Mouse (Mus musculus): ENCODE data around the gene Zfp827. TPM values are rescaled to one million over a fixed set of nuclear protein-coding genes. Genes with fewer than 3 reads are reported as not detected.
A peak's percentile ranks its signal among the peaks of the same experiment; 100 is the strongest.

Gene Zfp827
- total RNA-seq, 2 experiments from 2014 or later: 32.3 to 33.5 TPM

GRCm38 (mm10) chr8:79158357-79158756, 130.1 kb downstream of the Zfp827 start:
- Histone ChIP-seq H3K4me3 (no peak overlapping the region), H3K27ac (no peak overlapping the region)
- no peak for DNase-seq (ENCODE audit: low spot score in 2 of 2)
- TF ChIP-seq CTCF (conservative IDR thresholded peaks at IDR 0.05): no peak

- TF ChIP-seq CTCF (conservative IDR thresholded peaks at IDR 0.05): no peak
- H3K27ac ChIP-seq: no peak overlapping the region
- H3K4me3 ChIP-seq: no peak overlapping the region
- no peak for DNase-seq (ENCODE audit: low spot score in 2 of 2)
Measured at GRCm38 (mm10) chr8:79159397-79159796, 131.2 kb downstream of the Zfp827 start.

- H3K27ac ChIP-seq: no peak overlapping the region
- DNase-seq (ENCODE audit: low spot score in 2 of 2): no peak
- H3K4me3 ChIP-seq: no peak overlapping the region
- TF ChIP-seq CTCF (conservative IDR thresholded peaks at IDR 0.05): no peak
Measured at GRCm38 (mm10) chr8:79160302-79160701, 132.1 kb downstream of the Zfp827 start.

GRCm38 (mm10) chr8:79161172-79161778, 133.0 kb downstream of the Zfp827 start:
- H3K27ac ChIP-seq: peak overlapping the region; percentile 36; the same call in 1 of the 2 replicates
- no peak for DNase-seq (ENCODE audit: low spot score in 2 of 2)
- TF ChIP-seq CTCF (conservative IDR thresholded peaks at IDR 0.05): no peak
- H3K4me3 ChIP-seq: no peak overlapping the region

- Histone ChIP-seq H3K4me3 (no peak overlapping the region), H3K27ac (peak overlapping the region; percentile 33)
- DNase-seq (ENCODE audit: low spot score in 2 of 2): peak; percentile 37 to 62
- TF ChIP-seq CTCF (conservative IDR thresholded peaks at IDR 0.05): no peak
Measured at GRCm38 (mm10) chr8:79162533-79163308, 134.5 kb downstream of the Zfp827 start.

- no peak for DNase-seq (ENCODE audit: low spot score in 2 of 2)
- H3K4me3 ChIP-seq: no peak overlapping the region
- peak overlapping the region; percentile 55; the same call in 1 of the 2 replicates for H3K27ac ChIP-seq
- TF ChIP-seq CTCF (conservative IDR thresholded peaks at IDR 0.05): no peak
Measured at GRCm38 (mm10) chr8:79164336-79164735, 136.1 kb downstream of the Zfp827 start.

GRCm38 (mm10) chr8:79165276-79165675, 137.0 kb downstream of the Zfp827 start:
- TF ChIP-seq CTCF (conservative IDR thresholded peaks at IDR 0.05): no peak
- peak in 1 of 2 experiments; percentile 20 for DNase-seq (ENCODE audit: low spot score in 2 of 2)
- Histone ChIP-seq H3K4me3 (no peak overlapping the region), H3K27ac (peak overlapping the region; percentile 55; the same call in 1 of the 2 replicates)

GRCm38 (mm10) chr8:79173606-79174005, 145.4 kb downstream of the Zfp827 start:
- Histone ChIP-seq H3K4me3 (no peak overlapping the region), H3K27ac (no peak overlapping the region)
- TF ChIP-seq CTCF (conservative IDR thresholded peaks at IDR 0.05): no peak
- DNase-seq (ENCODE audit: low spot score in 2 of 2): no peak

GRCm38 (mm10) chr8:79175991-79176390, 147.8 kb downstream of the Zfp827 start:
- Histone ChIP-seq H3K27ac (no peak overlapping the region), H3K4me3 (no peak overlapping the region)
- no peak for DNase-seq (ENCODE audit: low spot score in 2 of 2)
- no peak for TF ChIP-seq CTCF (conservative IDR thresholded peaks at IDR 0.05)

- DNase-seq (ENCODE audit: low spot score in 2 of 2): peak in 1 of 2 experiments; percentile 41
- H3K4me3 ChIP-seq: no peak overlapping the region
- H3K27ac ChIP-seq: no peak overlapping the region
- no peak for TF ChIP-seq CTCF (conservative IDR thresholded peaks at IDR 0.05)
Measured at GRCm38 (mm10) chr8:79179678-79180077, 151.4 kb downstream of the Zfp827 start.

- no peak for DNase-seq (ENCODE audit: low spot score in 2 of 2)
- no peak overlapping the region for H3K4me3 ChIP-seq
- H3K27ac ChIP-seq: no peak overlapping the region
- no peak for TF ChIP-seq CTCF (conservative IDR thresholded peaks at IDR 0.05)
Measured at GRCm38 (mm10) chr8:79185488-79185887, 157.3 kb downstream of the Zfp827 start.

- H3K4me3 ChIP-seq: no peak overlapping the region
- DNase-seq (ENCODE audit: low spot score in 2 of 2): no peak
- TF ChIP-seq CTCF (conservative IDR thresholded peaks at IDR 0.05): no peak
- H3K27ac ChIP-seq: no peak overlapping the region
Measured at GRCm38 (mm10) chr8:79190071-79190470, 161.8 kb downstream of the Zfp827 start.

- Histone ChIP-seq H3K27ac (no peak overlapping the region), H3K4me3 (no peak overlapping the region)
- no peak for DNase-seq (ENCODE audit: low spot score in 2 of 2)
- no peak for TF ChIP-seq CTCF (conservative IDR thresholded peaks at IDR 0.05)
Measured at GRCm38 (mm10) chr8:79196481-79196880, 168.2 kb downstream of the Zfp827 start.

- H3K27ac ChIP-seq: no peak overlapping the region
Measured at GRCm38 (mm10) chr8:79198675-79199074, 170.4 kb downstream of the Zfp827 start.

More at GRCm38 (mm10) chr8:79198675-79199074, 170.4 kb downstream of the Zfp827 start:
- DNase-seq (ENCODE audit: low spot score in 2 of 2): no peak
- no peak for TF ChIP-seq CTCF (conservative IDR thresholded peaks at IDR 0.05)
- no peak overlapping the region for H3K4me3 ChIP-seq

Measured in layer of hippocampus, adult 2 months (tissue).